Mouse (Mus musculus) stomach, postnatal 0 days (tissue): ENCODE measurements at regions not wholly inside any gene's neighbourhood (a gene's known extent, or its start where the extent isn't known, plus 50 kb on each side); places are given as distances from the start of the nearest gene placed in this dataset.

ENCODE experiments used
- CTCF ChIP-seq: IDR thresholded peaks from 2 replicates; pipeline ENCODE4 v1.5.1; 2016; ENCODE audit warnings: antibody characterized with exemption, low read depth, mild to moderate bottlenecking, moderate library complexity
- EP300 ChIP-seq: optimal IDR thresholded peaks from 2 replicates; pipeline ENCODE3; 2016; ENCODE audit warnings: antibody characterized with exemption

DNA sequence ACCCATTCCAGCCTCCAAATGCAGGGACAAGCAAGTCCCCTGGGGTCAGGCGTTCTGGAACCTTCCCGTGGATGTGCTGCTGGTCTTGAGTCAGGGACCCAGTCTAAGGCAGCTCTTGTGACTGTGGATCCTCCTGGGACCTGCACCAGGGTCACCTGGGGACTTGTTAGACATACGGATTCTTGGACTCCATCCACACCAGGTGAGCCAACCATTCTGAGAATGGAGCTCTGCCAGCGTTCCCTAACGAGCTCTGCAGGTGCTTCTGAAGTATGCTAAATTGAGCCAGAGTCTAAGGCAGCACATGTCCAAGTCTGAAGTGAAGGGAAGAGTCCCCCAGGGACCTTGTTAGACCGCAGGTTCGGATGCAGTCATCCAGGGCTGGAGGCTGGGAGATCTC lies 170.3 kb downstream of the Katnal1 start:
- no peak for TF ChIP-seq CTCF
- no peak for TF ChIP-seq EP300
